Mouse (Mus musculus): ENCODE data around the gene Gpsm3. TPM values are rescaled to one million over a fixed set of nuclear protein-coding genes. Genes with fewer than 3 reads are reported as not detected.

The Gpsm3 gene
- total and polyA plus RNA-seq, 2 experiments from 2014 or later, result 4.8 to 5.4 TPM

DNA sequence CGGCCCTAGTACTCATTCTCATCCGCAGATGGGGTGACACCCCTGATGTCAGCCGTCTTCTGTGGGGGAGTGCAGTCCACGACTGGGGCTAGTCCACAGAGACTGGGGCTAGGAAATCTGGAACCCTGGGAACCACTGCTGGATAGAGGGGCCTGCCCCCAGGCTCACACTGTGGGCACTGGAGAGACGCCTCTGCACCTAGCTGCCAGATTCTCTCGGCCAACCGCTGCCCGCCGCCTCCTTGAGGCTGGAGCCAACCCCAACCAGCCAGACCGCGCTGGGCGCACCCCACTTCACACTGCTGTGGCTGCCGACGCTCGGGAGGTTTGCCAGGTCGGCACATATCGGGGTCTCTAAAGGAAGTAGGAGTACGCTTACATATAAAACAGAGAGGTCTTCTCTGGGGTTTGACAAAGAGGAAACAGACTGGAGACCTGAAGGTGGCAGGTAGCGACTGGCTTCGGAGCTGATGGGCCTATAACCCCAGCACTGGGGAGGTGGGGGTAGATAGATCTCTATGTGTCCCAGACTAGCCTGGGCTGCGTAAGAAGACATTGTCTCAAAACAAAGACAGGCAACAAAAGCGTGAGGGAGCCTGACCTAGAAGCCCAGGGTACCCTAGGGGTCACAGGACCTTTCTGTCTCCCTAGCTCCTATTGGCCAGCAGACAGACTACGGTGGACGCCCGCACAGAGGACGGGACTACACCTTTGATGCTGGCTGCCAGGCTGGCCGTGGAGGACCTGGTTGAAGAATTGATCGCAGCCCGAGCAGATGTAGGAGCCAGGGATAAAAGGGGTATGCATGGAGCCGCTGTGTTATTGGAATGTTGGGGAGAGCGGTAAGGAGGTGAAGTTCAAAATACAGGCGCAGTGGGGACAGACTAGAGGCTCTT is 3.5 kb upstream of the Gpsm3 start:
- TF ChIP-seq CTCF (IDR thresholded peaks at IDR 0.05; ENCODE audit: low read depth), result no peak
- Histone ChIP-seq H3K9ac (replicated peaks; ENCODE audit: low read length) (peak overlapping the region; percentile 68), H3K27me3 (ENCODE audit: insufficient read depth, low read length) (no peaks in the 10 kb centered on the region), H3K4me1 (ENCODE audit: insufficient read depth, low read length) (peaks cover 7% of the 10 kb centered on the region), H3K9me3 (ENCODE audit: low read length) (no peaks in the 10 kb centered on the region), H3K4me2 (ENCODE audit: low read depth, low read length) (peak overlapping the region; percentile 86), H3K36me3 (ENCODE audit: insufficient read depth, low read length) (no peaks in the 10 kb centered on the region), H3K27ac (peak overlapping the region; percentile 91), H3K4me3 (ENCODE audit: low read length) (peak overlapping the region; percentile 52)
- whole genome bisulfite sequencing, result 11% methylated on average over 32 of the region's 32 CpGs
- DNase-seq (ENCODE audit: low spot score), result peak; percentile 60
- peak; percentile 2 for ATAC-seq

DNA sequence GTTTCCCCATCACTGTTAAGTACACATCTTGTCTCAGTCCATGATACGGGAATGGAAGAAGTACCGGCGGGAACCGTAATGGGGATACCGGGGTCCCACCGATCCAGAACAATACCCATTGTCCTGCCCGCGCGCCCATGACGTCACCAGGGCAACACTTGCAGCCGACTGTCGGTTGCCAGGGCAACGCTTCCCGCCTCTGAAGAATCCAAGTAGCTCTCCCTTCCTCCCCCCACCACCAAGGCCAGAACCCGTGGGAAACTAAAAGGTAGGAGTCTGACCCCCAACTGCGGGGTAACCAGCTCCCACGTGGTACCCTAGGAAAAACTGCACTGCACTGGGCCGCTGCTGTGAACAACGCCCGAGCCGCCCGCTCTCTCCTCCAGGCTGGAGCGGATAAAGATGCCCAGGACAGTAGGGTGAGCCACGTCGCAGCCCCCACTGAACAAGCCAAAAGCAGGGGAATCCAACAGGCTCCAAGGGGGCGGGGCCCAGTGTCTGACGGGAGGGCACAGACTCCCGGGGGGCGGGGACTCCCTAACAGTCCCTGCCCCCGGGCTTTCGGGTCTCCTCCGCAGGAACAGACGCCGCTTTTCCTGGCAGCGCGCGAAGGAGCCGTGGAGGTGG is 2.7 kb upstream of the Gpsm3 start:
- Histone ChIP-seq H3K36me3 (ENCODE audit: insufficient read depth, low read length) (no peaks in the 10 kb centered on the region), H3K9ac (replicated peaks; ENCODE audit: low read length) (peak overlapping the region; percentile 68), H3K27ac (peak overlapping the region; percentile 91), H3K4me2 (ENCODE audit: low read depth, low read length) (peak overlapping the region; percentile 86), H3K27me3 (ENCODE audit: insufficient read depth, low read length) (no peaks in the 10 kb centered on the region), H3K4me3 (ENCODE audit: low read length) (peak overlapping the region; percentile 52), H3K4me1 (ENCODE audit: insufficient read depth, low read length) (peaks cover 13% of the 10 kb centered on the region), H3K9me3 (ENCODE audit: low read length) (no peaks in the 10 kb centered on the region)
- ATAC-seq (peak; percentile 87), DNase-seq (ENCODE audit: low spot score) (peak; percentile 93)
- under 1% methylated on average over 38 of the region's 38 CpGs for WGBS
- TF ChIP-seq CTCF (IDR thresholded peaks at IDR 0.05; ENCODE audit: low read depth), result no peak

GRCm38 (mm10) chr17:34587423-34587811 is 2.2 kb upstream of the Gpsm3 start:
- H3K27ac ChIP-seq, result peak overlapping the region; percentile 91
- under 1% methylated on average over 49 of the region's 50 CpGs for WGBS
- TF ChIP-seq CTCF (IDR thresholded peaks at IDR 0.05; ENCODE audit: low read depth), result no peak
- peak; percentile 99 for DNase-seq (ENCODE audit: low spot score)
- H3K27me3 ChIP-seq (ENCODE audit: insufficient read depth, low read length), result no peaks in the 10 kb centered on the region
- ATAC-seq, result peak; percentile 88
- no peaks in the 10 kb centered on the region for H3K36me3 ChIP-seq (ENCODE audit: insufficient read depth, low read length)
- H3K4me1 ChIP-seq (ENCODE audit: insufficient read depth, low read length), result peaks cover 13% of the 10 kb centered on the region
- H3K4me2 ChIP-seq (ENCODE audit: low read depth, low read length), result peak overlapping the region; percentile 86
- H3K9ac ChIP-seq (replicated peaks; ENCODE audit: low read length), result peak overlapping the region; percentile 68
- H3K4me3 ChIP-seq (ENCODE audit: low read length), result peak overlapping the region; percentile 52
- H3K9me3 ChIP-seq (ENCODE audit: low read length), result no peaks in the 10 kb centered on the region

DNA sequence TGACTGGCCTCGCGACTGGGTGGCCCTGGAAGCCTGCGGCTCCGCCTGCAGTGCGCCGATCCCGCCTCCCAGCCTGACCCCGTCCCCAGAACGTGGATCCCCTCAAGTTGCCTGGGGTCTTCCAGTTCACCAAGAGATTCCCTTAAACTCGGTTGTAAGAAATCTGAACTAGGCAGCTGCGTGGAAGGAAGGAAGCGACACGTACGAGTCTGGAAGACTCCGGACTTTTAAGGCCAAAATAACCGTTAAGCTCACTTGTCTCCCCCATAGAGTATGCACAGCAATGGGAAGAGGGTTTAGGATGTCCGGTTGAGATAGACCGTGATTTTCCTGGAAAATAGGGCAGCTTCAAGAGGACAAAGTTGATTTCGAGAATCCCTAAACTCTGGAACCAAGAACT is 1.8 kb upstream of the Gpsm3 start:
- peak overlapping the region; percentile 86 for H3K4me2 ChIP-seq (ENCODE audit: low read depth, low read length)
- 4% methylated on average over 19 of the region's 19 CpGs for WGBS
- H3K9me3 ChIP-seq (ENCODE audit: low read length), result no peaks in the 10 kb centered on the region
- ATAC-seq (no peak), DNase-seq (ENCODE audit: low spot score) (no peak)
- peak overlapping the region; percentile 68 for H3K9ac ChIP-seq (replicated peaks; ENCODE audit: low read length)
- no peak for TF ChIP-seq CTCF (IDR thresholded peaks at IDR 0.05; ENCODE audit: low read depth)
- peak overlapping the region; percentile 91 for H3K27ac ChIP-seq
- peak overlapping the region; percentile 52 for H3K4me3 ChIP-seq (ENCODE audit: low read length)
- H3K4me1 ChIP-seq (ENCODE audit: insufficient read depth, low read length), result peaks cover 14% of the 10 kb centered on the region
- H3K36me3 ChIP-seq (ENCODE audit: insufficient read depth, low read length), result no peaks in the 10 kb centered on the region
- H3K27me3 ChIP-seq (ENCODE audit: insufficient read depth, low read length), result no peaks in the 10 kb centered on the region

- WGBS, result 66% methylated on average over 3 of the region's 3 CpGs
These were observed 839 bp upstream of the Gpsm3 start for GRCm38 (mm10) chr17:34588767-34589166.

DNA sequence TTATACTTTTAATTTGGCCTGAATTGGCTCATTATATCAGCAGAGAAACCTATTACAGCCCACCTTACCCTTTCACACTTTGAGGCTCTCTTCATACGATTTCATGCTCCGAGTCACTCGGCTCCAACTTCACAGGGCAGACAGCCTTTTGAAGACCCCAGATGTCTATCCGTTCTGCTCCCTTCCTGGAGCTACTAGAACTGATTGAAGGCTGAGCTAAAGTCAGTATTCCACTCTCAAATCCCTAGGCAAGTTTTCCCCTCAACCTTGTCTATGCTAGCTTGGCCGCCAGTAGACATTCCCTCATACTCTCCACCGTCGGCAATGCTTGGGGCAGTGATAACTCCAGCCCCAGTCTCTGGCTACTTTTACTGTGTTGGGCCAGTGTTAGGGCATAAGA is 400 bp upstream of the Gpsm3 start:
- peaks cover 24% of the 10 kb centered on the region for H3K4me1 ChIP-seq (ENCODE audit: insufficient read depth, low read length)
- WGBS, result 55% methylated on average over 7 of the region's 7 CpGs
- H3K27me3 ChIP-seq (ENCODE audit: insufficient read depth, low read length), result no peaks in the 10 kb centered on the region

More at GRCm38 (mm10) chr17:34588767-34589166, 839 bp upstream of the Gpsm3 start:
- peaks cover 19% of the 10 kb centered on the region for H3K4me1 ChIP-seq (ENCODE audit: insufficient read depth, low read length)
- no peaks in the 10 kb centered on the region for H3K36me3 ChIP-seq (ENCODE audit: insufficient read depth, low read length)
- no peak overlapping the region for H3K9ac ChIP-seq (replicated peaks; ENCODE audit: low read length)
- ATAC-seq (no peak), DNase-seq (ENCODE audit: low spot score) (no peak)
- H3K27ac ChIP-seq, result no peak overlapping the region
- no peak overlapping the region for H3K4me2 ChIP-seq (ENCODE audit: low read depth, low read length)
- TF ChIP-seq CTCF (IDR thresholded peaks at IDR 0.05; ENCODE audit: low read depth), result no peak
- no peak overlapping the region for H3K4me3 ChIP-seq (ENCODE audit: low read length)
- H3K9me3 ChIP-seq (ENCODE audit: low read length), result no peaks in the 10 kb centered on the region
- no peaks in the 10 kb centered on the region for H3K27me3 ChIP-seq (ENCODE audit: insufficient read depth, low read length)

More for the DNA sequence above, 400 bp upstream of the Gpsm3 start:
- no peak overlapping the region for H3K27ac ChIP-seq
- no peak overlapping the region for H3K9ac ChIP-seq (replicated peaks; ENCODE audit: low read length)
- H3K4me2 ChIP-seq (ENCODE audit: low read depth, low read length), result peak overlapping the region; percentile 5; the same call in 1 of the 2 replicates
- no peaks in the 10 kb centered on the region for H3K9me3 ChIP-seq (ENCODE audit: low read length)
- H3K4me3 ChIP-seq (ENCODE audit: low read length), result no peak overlapping the region
- no peaks in the 10 kb centered on the region for H3K36me3 ChIP-seq (ENCODE audit: insufficient read depth, low read length)
- DNase-seq (ENCODE audit: low spot score) (no peak), ATAC-seq (no peak)
- TF ChIP-seq CTCF (IDR thresholded peaks at IDR 0.05; ENCODE audit: low read depth), result no peak

All from hindbrain, postnatal 0 days (tissue).